Mouse (Mus musculus): ENCODE data around the gene Slc38a1.

DNA sequence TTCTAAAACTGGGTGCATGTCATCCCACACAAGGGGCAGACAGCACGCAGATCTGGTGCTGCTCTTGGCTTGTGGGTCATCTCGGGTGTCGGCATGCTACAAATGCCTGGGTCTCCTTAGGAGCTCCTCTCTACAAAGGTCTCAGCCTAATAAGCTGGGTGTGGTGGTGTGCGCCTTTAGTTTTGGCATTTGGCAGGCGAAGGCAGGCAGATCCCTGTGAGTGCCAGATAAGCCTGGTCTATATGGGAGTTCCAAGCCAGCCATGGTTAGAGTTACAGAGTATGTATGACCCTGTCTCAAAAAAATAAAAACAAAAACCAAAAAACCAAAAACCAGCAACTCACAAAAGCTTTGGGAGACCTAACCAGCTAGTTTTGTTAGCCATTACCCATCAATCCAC, 65.7 kb downstream of the Slc38a1 start:
- TF ChIP-seq CTCF (IDR thresholded peaks at IDR 0.05; ENCODE audit: insufficient read depth, low read depth, low read length) (no peak), POLR2A (IDR thresholded peaks at IDR 0.05; ENCODE audit: insufficient read depth, low read depth, low read length) (no peak)

Data from olfactory bulb, adult 2 months (tissue).